Mouse (Mus musculus) forebrain, embryonic 11.5 days (tissue): Measurements from ENCODE around the gene Rp9. TPM values are rescaled to one million over a fixed set of nuclear protein-coding genes. Genes with fewer than 3 reads are reported as not detected.
"Not testable (repeated sequence)": the region's sequence is repeated elsewhere in the genome, so short reads cannot be mapped to it uniquely, and the experiment has no call there.

Source experiments
- ATAC-seq: fragments of 200-750 bp; cut with Nextera tagmentation; replicated peaks from 2 replicates; pipeline ENCODE4 v1.8.0; 2017; ENCODE audit warnings: moderate TSS enrichment; ENCODE audit not compliant: low FRiP score
- DNase-seq: peaks from one replicate; pipeline ENCODE4 v3.0.0-alpha.2; 2017; ENCODE audit warnings: low spot score
- H3K27ac ChIP-seq: fragments of 300-500 bp; sonication (generic); 2 replicates; pipeline ENCODE4 v1.5.1; 2014; ENCODE audit warnings: low read depth, low read length
- H3K27me3 ChIP-seq: fragments of 300-500 bp; sonication (generic); 2 replicates; pipeline ENCODE4 v1.6.1; 2014; ENCODE audit warnings: mild to moderate bottlenecking, low read length, mixed read lengths; ENCODE audit not compliant: control insufficient read depth, insufficient read depth
- H3K36me3 ChIP-seq: fragments of 300-500 bp; sonication (generic); 2 replicates; pipeline ENCODE4 v1.6.1; 2014; ENCODE audit warnings: mild to moderate bottlenecking, low read length, moderate library complexity, mixed read lengths; ENCODE audit not compliant: control insufficient read depth, insufficient read depth
- H3K4me1 ChIP-seq: fragments of 300-500 bp; sonication (generic); replicated peaks from 2 replicates; pipeline ENCODE4 v1.6.1; 2014; ENCODE audit warnings: low read length, mixed read lengths; ENCODE audit not compliant: control insufficient read depth, insufficient read depth
- H3K4me2 ChIP-seq: fragments of 300-500 bp; sonication (generic); 2 replicates; pipeline ENCODE4 v1.6.1; 2014; ENCODE audit warnings: low read depth, mild to moderate bottlenecking, low read length, moderate library complexity, mixed read lengths; ENCODE audit not compliant: severe bottlenecking
- H3K4me3 ChIP-seq: fragments of 300-500 bp; sonication (generic); 2 replicates; pipeline ENCODE4 v1.5.1; 2014; ENCODE audit warnings: low read depth, low read length
- H3K9ac ChIP-seq: fragments of 300-500 bp; sonication (generic); 2 replicates; pipeline ENCODE4 v1.6.1; 2014; ENCODE audit warnings: low read length
- H3K9me3 ChIP-seq: fragments of 300-500 bp; sonication (generic); 2 replicates; pipeline ENCODE4 v1.6.1; 2016; ENCODE audit warnings: low read length, mixed read lengths; ENCODE audit not compliant: control insufficient read depth
- WGBS: fragments of 180-500 bp; shearing (Covaris S2); extraction: QIAGEN DNeasy Blood & Tissue Kit; methylation state at CpG from one replicate; pipeline ENCODE4 v1.1.7; 2014; 5-methylcytosine and 5-hydroxymethylcytosine counted together
- polyA plus RNA-seq: library from polyadenylated mRNA; unstranded; fragments of >200 nt; fragmentation: Nextera tagmentation; extraction: Ambion mirVana; gene quantifications from 2 replicates; pipeline ENCODE4 v1.2.1, GENCODE M21; 2014

Gene Rp9
- polyA plus RNA-seq, 1 experiment from 2014 or later, result 50.7 TPM

- H3K9ac ChIP-seq, result no peak overlapping the region
- H3K27me3 ChIP-seq, result no peaks in the 10 kb centered on the region
- WGBS, result 85% methylated on average over 3 of the region's 3 CpGs
- no peak overlapping the region for H3K4me2 ChIP-seq
- no peak overlapping the region for H3K27ac ChIP-seq
- no peaks in the 10 kb centered on the region for H3K9me3 ChIP-seq
- H3K4me1 ChIP-seq, result no peaks in the 10 kb centered on the region
- H3K36me3 ChIP-seq, result no peaks in the 10 kb centered on the region
- H3K4me3 ChIP-seq, result no peak overlapping the region
- ATAC-seq (no peak), DNase-seq (no peak)
Measured at GRCm38 (mm10) chr9:22405414-22405813, 64.1 kb downstream of the Rp9 start.

- not testable (repeated sequence) for ATAC-seq, H3K4me3 ChIP-seq, H3K9ac ChIP-seq, DNase-seq, H3K9me3 ChIP-seq, H3K27me3 ChIP-seq, H3K27ac ChIP-seq, H3K36me3 ChIP-seq, H3K4me2 ChIP-seq, H3K4me1 ChIP-seq
- 70% methylated on average over 2 of the region's 2 CpGs for WGBS
Measured at GRCm38 (mm10) chr9:22403501-22403900, 66.0 kb downstream of the Rp9 start.

- WGBS, result 78% methylated on average over 3 of the region's 3 CpGs
Measured at GRCm38 (mm10) chr9:22402976-22403375, 66.6 kb downstream of the Rp9 start.

GRCm38 (mm10) chr9:22402001-22402400 is 67.5 kb downstream of the Rp9 start:
- H3K9ac ChIP-seq, result no peak overlapping the region
- H3K36me3 ChIP-seq, result no peaks in the 10 kb centered on the region
- no peaks in the 10 kb centered on the region for H3K4me1 ChIP-seq
- H3K9me3 ChIP-seq, result no peaks in the 10 kb centered on the region
- WGBS, result 89% methylated on average over 6 of the region's 6 CpGs
- DNase-seq, result no peak
- H3K4me2 ChIP-seq, result no peak overlapping the region
- H3K27ac ChIP-seq, result no peak overlapping the region
- no peaks in the 10 kb centered on the region for H3K27me3 ChIP-seq
- no peak overlapping the region for H3K4me3 ChIP-seq
- ATAC-seq, result no peak

More at GRCm38 (mm10) chr9:22402976-22403375, 66.6 kb downstream of the Rp9 start:
- Histone ChIP-seq H3K9me3 (no peaks in the 10 kb centered on the region), H3K4me3 (no peak overlapping the region), H3K4me1 (no peaks in the 10 kb centered on the region), H3K9ac (no peak overlapping the region), H3K27ac (no peak overlapping the region), H3K4me2 (no peak overlapping the region), H3K36me3 (no peaks in the 10 kb centered on the region), H3K27me3 (no peaks in the 10 kb centered on the region)
- ATAC-seq (no peak), DNase-seq (no peak)

GRCm38 (mm10) chr9:22399021-22399420 is 70.5 kb downstream of the Rp9 start:
- DNase-seq (no peak), ATAC-seq (no peak)
- H3K9ac ChIP-seq, result no peak overlapping the region
- no peaks in the 10 kb centered on the region for H3K36me3 ChIP-seq
- no peak overlapping the region for H3K27ac ChIP-seq
- no peaks in the 10 kb centered on the region for H3K27me3 ChIP-seq
- H3K9me3 ChIP-seq, result no peaks in the 10 kb centered on the region
- H3K4me1 ChIP-seq, result no peaks in the 10 kb centered on the region
- WGBS, result 76% methylated on average over 4 of the region's 4 CpGs
- no peak overlapping the region for H3K4me2 ChIP-seq
- H3K4me3 ChIP-seq, result no peak overlapping the region

GRCm38 (mm10) chr9:22394725-22395124 is 74.8 kb downstream of the Rp9 start:
- no peaks in the 10 kb centered on the region for H3K4me1 ChIP-seq
- H3K36me3 ChIP-seq, result no peaks in the 10 kb centered on the region
- DNase-seq (no peak), ATAC-seq (no peak)
- H3K9ac ChIP-seq, result no peak overlapping the region
- H3K4me2 ChIP-seq, result no peak overlapping the region
- H3K9me3 ChIP-seq, result no peaks in the 10 kb centered on the region
- no peak overlapping the region for H3K4me3 ChIP-seq
- no peak overlapping the region for H3K27ac ChIP-seq
- WGBS, result 90% methylated on average over 2 of the region's 2 CpGs
- no peaks in the 10 kb centered on the region for H3K27me3 ChIP-seq

- no peaks in the 10 kb centered on the region for H3K9me3 ChIP-seq
- 90% methylated on average over 5 of the region's 5 CpGs for WGBS
- no peak overlapping the region for H3K9ac ChIP-seq
- no peaks in the 10 kb centered on the region for H3K36me3 ChIP-seq
- ATAC-seq (no peak), DNase-seq (no peak)
- peaks cover 3% of the 10 kb centered on the region for H3K4me1 ChIP-seq
- no peaks in the 10 kb centered on the region for H3K27me3 ChIP-seq
- H3K27ac ChIP-seq, result no peak overlapping the region
- no peak overlapping the region for H3K4me2 ChIP-seq
- H3K4me3 ChIP-seq, result no peak overlapping the region
Measured at GRCm38 (mm10) chr9:22390390-22390789, 79.2 kb downstream of the Rp9 start.

GRCm38 (mm10) chr9:22389736-22390245 is 79.8 kb downstream of the Rp9 start:
- no peak for ATAC-seq
- peaks cover 3% of the 10 kb centered on the region for H3K4me1 ChIP-seq
- no peak overlapping the region for H3K27ac ChIP-seq
- DNase-seq, result no peak
- peak overlapping the region; percentile 93 for H3K9ac ChIP-seq
- H3K4me3 ChIP-seq, result peak overlapping the region; percentile 83
- H3K9me3 ChIP-seq, result no peaks in the 10 kb centered on the region
- H3K4me2 ChIP-seq, result peak overlapping the region; percentile 83
- H3K27me3 ChIP-seq, result no peaks in the 10 kb centered on the region
- 65% methylated on average over 6 of the region's 6 CpGs for WGBS
- H3K36me3 ChIP-seq, result no peaks in the 10 kb centered on the region

- WGBS, result under 1% methylated on average over 40 of the region's 44 CpGs
- H3K9ac ChIP-seq, result peak within 1 kb of the TSS; percentile 93
- peaks cover 3% of the 10 kb centered on the region for H3K4me1 ChIP-seq
- DNase-seq, result peak; percentile 98
- H3K4me3 ChIP-seq, result peak within 1 kb of the TSS; percentile 83
- peak within 1 kb of the TSS; percentile 83 for H3K4me2 ChIP-seq
- H3K27ac ChIP-seq, result peak within 1 kb of the TSS; percentile 89
- H3K36me3 ChIP-seq, result no peaks in the 10 kb centered on the region
- H3K9me3 ChIP-seq, result no peaks in the 10 kb centered on the region
- peak; percentile 96 for ATAC-seq
- H3K27me3 ChIP-seq, result no peaks in the 10 kb centered on the region
Measured at GRCm38 (mm10) chr9:22389021-22389476, 80.5 kb downstream of the Rp9 start, which contains the start of gene Anln. Gene Anln (minus strand): TSS chr9:22389188.
